Mouse (Mus musculus) CH12.LX (cell line): ENCODE data around the gene Cd164l2. TPM values are rescaled to one million over a fixed set of nuclear protein-coding genes. Genes with fewer than 3 reads are reported as not detected.

Experiments used
- DNase-seq: peaks from one replicate; pipeline ENCODE4 v3.0.0-alpha.2; 2013; ENCODE audit errors: extremely low read depth
- H3K27ac ChIP-seq: 2 replicates; pipeline ENCODE4 v1.5.1; 2012; ENCODE audit warnings: low read depth, mild to moderate bottlenecking, control low read depth, moderate library complexity; ENCODE audit not compliant: insufficient read depth
- H3K27me3 ChIP-seq: replicated peaks from 2 replicates; pipeline ENCODE3; 2012; ENCODE audit warnings: inconsistent platforms
- H3K36me3 ChIP-seq, 2 experiments: replicated peaks in 1 of 2; 2 replicates each; pipeline versions ENCODE3 to v1.6.1; 2012; ENCODE audit warnings: inconsistent platforms in 1 of 2, low read length in 1 of 2, mild to moderate bottlenecking in 1 of 2, mixed read lengths in 1 of 2, moderate library complexity in 1 of 2; ENCODE audit not compliant: control insufficient read depth in 1 of 2, insufficient read depth in 1 of 2
- H3K4me1 ChIP-seq, 2 experiments: 2 replicates each; pipeline ENCODE4 v1.6.1; 2012; ENCODE audit warnings: inconsistent platforms in 1 of 2, moderate library complexity in 1 of 2; ENCODE audit not compliant: insufficient read depth in 2 of 2, control insufficient read depth in 1 of 2
- H3K4me2 ChIP-seq: 2 replicates; pipeline ENCODE4 v1.6.1; 2012; ENCODE audit warnings: low read depth, mild to moderate bottlenecking, control low read depth; ENCODE audit not compliant: poor library complexity, insufficient read depth, severe bottlenecking
- H3K4me3 ChIP-seq, 3 experiments: fragments of 150-350 bp in 1 of 3; sonication (generic) in 1 of 3; replicated peaks in 1 of 3; 2 replicates each; pipeline versions ENCODE3 to v1.5.1; 2011 to 2012; ENCODE audit warnings: low read depth in 2 of 3, low read length in 2 of 3, mild to moderate bottlenecking in 2 of 3, moderate library complexity in 2 of 3, control low read depth in 1 of 3, improper control_type of control experiment in 1 of 3, inconsistent platforms in 1 of 3, mixed read lengths in 1 of 3; ENCODE audit not compliant: poor library complexity in 1 of 3
- H3K79me2 ChIP-seq: replicated peaks from 2 replicates; pipeline ENCODE4 v1.6.1; 2012; ENCODE audit warnings: mild to moderate bottlenecking, moderate library complexity; ENCODE audit not compliant: control insufficient read depth, poor library complexity, insufficient read depth, severe bottlenecking; ENCODE audit errors: extremely low read depth
- H3K9ac ChIP-seq: 2 replicates; pipeline ENCODE4 v1.6.1; 2012; ENCODE audit warnings: low read depth, mild to moderate bottlenecking, control low read depth, moderate library complexity; ENCODE audit not compliant: insufficient read depth
- H3K9me3 ChIP-seq: replicated peaks from 2 replicates; pipeline ENCODE3; 2012; ENCODE audit warnings: low read length, inconsistent platforms, mixed read lengths
- BHLHE40 ChIP-seq: IDR thresholded peaks from 2 replicates; pipeline ENCODE4 v1.6.1; 2011; ENCODE audit warnings: mild to moderate bottlenecking, low read depth, low read length, improper control_type of control experiment
- CHD1 ChIP-seq: IDR thresholded peaks from 2 replicates; pipeline ENCODE4 v1.6.1; 2012; ENCODE audit warnings: low read depth, low read length, improper control_type of control experiment, inconsistent platforms
- CHD2 ChIP-seq: IDR thresholded peaks from 2 replicates; pipeline ENCODE4 v1.6.1; 2011; ENCODE audit warnings: low read length, improper control_type of control experiment
- CTCF ChIP-seq, 2 experiments: IDR thresholded peaks in 1 of 2; conservative IDR thresholded peaks in 1 of 2; 2 replicates each; pipeline ENCODE4 v1.5.1; 2011 to 2012; ENCODE audit warnings: low read depth in 2 of 2, low read length in 2 of 2, improper control_type of control experiment in 1 of 2, inconsistent platforms in 1 of 2, mild to moderate bottlenecking in 1 of 2, moderate library complexity in 1 of 2
- E2F4 ChIP-seq: IDR thresholded peaks from 2 replicates; pipeline ENCODE4 v1.6.1; 2011; ENCODE audit warnings: low read depth, low read length, improper control_type of control experiment; ENCODE audit not compliant: insufficient replicate concordance
- ETS1 ChIP-seq: conservative IDR thresholded peaks from 2 replicates; pipeline ENCODE4 v1.6.1; 2012; ENCODE audit warnings: low read depth, mild to moderate bottlenecking, inconsistent platforms, low read length, improper control_type of control experiment, moderate library complexity
- IRF4 ChIP-seq: IDR thresholded peaks from 2 replicates; pipeline ENCODE4 v1.6.1; 2014; ENCODE audit warnings: low read depth, mild to moderate bottlenecking, inconsistent platforms, low read length, improper control_type of control experiment
- JUN ChIP-seq: IDR thresholded peaks from 2 replicates; pipeline ENCODE4 v1.6.1; 2011; ENCODE audit warnings: low read depth, mild to moderate bottlenecking, low read length, improper control_type of control experiment, moderate library complexity; ENCODE audit not compliant: insufficient read depth
- KAT2A ChIP-seq: IDR thresholded peaks from 2 replicates; pipeline ENCODE4 v1.6.1; 2012; ENCODE audit warnings: low read length, improper control_type of control experiment, inconsistent platforms; ENCODE audit not compliant: insufficient replicate concordance
- MAFK ChIP-seq: IDR thresholded peaks from 2 replicates; pipeline ENCODE4 v1.6.1; 2011; ENCODE audit warnings: low read length, improper control_type of control experiment; ENCODE audit not compliant: insufficient replicate concordance
- MAX ChIP-seq: IDR thresholded peaks from 2 replicates; pipeline ENCODE4 v1.6.1; 2011; ENCODE audit warnings: low read length, improper control_type of control experiment
- MEF2A ChIP-seq: IDR thresholded peaks from 2 replicates; pipeline ENCODE4 v1.6.1; 2014; ENCODE audit warnings: low read depth, mild to moderate bottlenecking, inconsistent platforms, low read length, improper control_type of control experiment, borderline replicate concordance
- MXI1 ChIP-seq: IDR thresholded peaks from 2 replicates; pipeline ENCODE4 v1.6.1; 2011; ENCODE audit warnings: mild to moderate bottlenecking, low read depth, low read length, improper control_type of control experiment
- MYC ChIP-seq: IDR thresholded peaks from 2 replicates; pipeline ENCODE4 v1.6.1; 2011; ENCODE audit warnings: low read depth, mild to moderate bottlenecking, improper control_type of control experiment, low read length
- NELFE ChIP-seq: IDR thresholded peaks from 2 replicates; pipeline ENCODE4 v1.6.1; 2011; ENCODE audit warnings: low read depth, low read length, improper control_type of control experiment
- NRF1 ChIP-seq: IDR thresholded peaks from 2 replicates; pipeline ENCODE4 v1.6.1; 2014; ENCODE audit warnings: low read depth, mild to moderate bottlenecking, inconsistent platforms, low read length, improper control_type of control experiment, moderate library complexity
- PAX5 ChIP-seq: IDR thresholded peaks from 2 replicates; pipeline ENCODE4 v1.6.1; 2012; ENCODE audit warnings: low read length, inconsistent platforms, mixed read lengths
- POLR2A ChIP-seq: IDR thresholded peaks from 2 replicates; pipeline ENCODE4 v1.6.1; 2011; ENCODE audit warnings: low read depth, mild to moderate bottlenecking, improper control_type of control experiment, low read length
- POLR2AphosphoS2 ChIP-seq: IDR thresholded peaks from 2 replicates; pipeline ENCODE4 v1.6.1; 2011; ENCODE audit warnings: low read depth, low read length, improper control_type of control experiment
- RAD21 ChIP-seq: IDR thresholded peaks from 2 replicates; pipeline ENCODE4 v1.6.1; 2011; ENCODE audit warnings: low read depth, mild to moderate bottlenecking, low read length, improper control_type of control experiment, moderate library complexity
- RCOR1 ChIP-seq: conservative IDR thresholded peaks from 2 replicates; pipeline ENCODE4 v1.6.1; 2012; ENCODE audit warnings: low read depth, mild to moderate bottlenecking, inconsistent platforms, low read length, improper control_type of control experiment
- SIN3A ChIP-seq: IDR thresholded peaks from 2 replicates; pipeline ENCODE4 v1.6.1; 2012; ENCODE audit warnings: low read length, improper control_type of control experiment, inconsistent platforms
- SMC3 ChIP-seq: IDR thresholded peaks from 2 replicates; pipeline ENCODE4 v1.6.1; 2011; ENCODE audit warnings: low read depth, low read length, improper control_type of control experiment
- TBP ChIP-seq: conservative IDR thresholded peaks from 2 replicates; pipeline ENCODE4 v1.6.1; 2011; ENCODE audit warnings: low read depth, low read length, improper control_type of control experiment
- TCF12 ChIP-seq: IDR thresholded peaks from 2 replicates; pipeline ENCODE4 v1.6.1; 2014; ENCODE audit warnings: low read depth, mild to moderate bottlenecking, inconsistent platforms, low read length, improper control_type of control experiment
- UBTF ChIP-seq: IDR thresholded peaks from 2 replicates; pipeline ENCODE4 v1.6.1; 2012; ENCODE audit warnings: low read depth, mild to moderate bottlenecking, inconsistent platforms, low read length, improper control_type of control experiment, moderate library complexity
- USF1 ChIP-seq: IDR thresholded peaks from 2 replicates; pipeline ENCODE4 v1.6.1; 2014; ENCODE audit warnings: low read depth, mild to moderate bottlenecking, inconsistent platforms, low read length, improper control_type of control experiment
- ZC3H11A ChIP-seq: IDR thresholded peaks from 2 replicates; pipeline ENCODE4 v1.6.1; 2012; ENCODE audit warnings: low read depth, mild to moderate bottlenecking, inconsistent platforms, low read length, improper control_type of control experiment
- ZMIZ1 ChIP-seq: IDR thresholded peaks from 2 replicates; pipeline ENCODE4 v1.6.1; 2012; ENCODE audit warnings: low read depth, mild to moderate bottlenecking, inconsistent platforms, low read length, improper control_type of control experiment
- ZNF384 ChIP-seq: IDR thresholded peaks from 2 replicates; pipeline ENCODE4 v1.6.1; 2012; ENCODE audit warnings: low read depth, low read length, improper control_type of control experiment, inconsistent platforms
- dilution Hi-C: fragments of 300-500 bp; cut with MboI; formaldehyde crosslinking; loops from 2 replicates; pipeline ENCODE4 v1.14.3; 2020; ENCODE audit warnings: low sequenced_read_pairs; ENCODE audit not compliant: extremely low pct_unique_long_range_greater_than_20kb, extremely low pct_ligation_motif_present
- in situ Hi-C: fragments of 300-500 bp; cut with MboI; formaldehyde crosslinking; loops from 3 replicates; pipeline ENCODE4 v1.14.3; 2019; ENCODE audit warnings: low sequenced_read_pairs, low pct_ligation_motif_present, low pct_unique_long_range_greater_than_20kb, mixed read lengths
- polyA plus RNA-seq: library from polyadenylated mRNA; unstranded; fragments of >175 nt; gene quantifications from 2 replicates; pipeline ENCODE4 v1.2.1, GENCODE M21; 2012; ENCODE audit warnings: low read depth; ENCODE audit not compliant: insufficient read length
- total RNA-seq, 2 experiments: library from RNA; depleted of rRNA; stranded (reverse); fragments of 300-350 nt in 1 of 2; fragments of >200 nt in 1 of 2; gene quantifications; 2 replicates each; pipeline ENCODE4 v1.2.3; 2012 to 2014

Cd164l2 gene
- total and polyA plus RNA-seq, 3 experiments, result not detected

DNA sequence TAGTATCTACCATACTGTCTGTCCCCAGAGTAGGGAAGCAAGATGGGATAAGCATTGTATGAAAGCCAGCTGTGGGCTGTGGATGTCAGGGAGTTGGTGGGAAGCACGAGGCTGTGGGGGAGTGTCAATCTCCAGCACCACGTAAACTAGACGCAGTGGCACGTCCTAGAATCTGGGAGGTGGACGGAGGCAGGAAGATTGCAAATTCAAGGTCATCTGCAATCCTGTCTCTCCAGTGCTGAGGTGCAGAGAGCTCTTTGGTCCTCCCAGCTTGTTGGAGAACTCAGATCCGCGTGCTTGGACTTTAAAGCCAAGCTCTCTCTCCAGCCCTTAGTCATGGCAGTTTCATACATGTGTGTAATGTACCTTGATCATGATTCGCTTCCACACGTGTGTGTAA is 45.2 kb upstream of the Cd164l2 start:
- dilution Hi-C loops (no loop called here), in situ Hi-C loops (loop anchor here (5.0 kb wide), 1 partner anchor 39 kb away; no protein-coding TSS in a partner anchor)
- peaks cover 48% of the 10 kb centered on the region for H3K79me2 ChIP-seq

GRCm38 (mm10) chr4:133169237-133170055 is 42.5 kb upstream of the Cd164l2 start:
- in situ Hi-C loops, result loop anchor here (5.0 kb wide), 1 partner anchor 42 kb away; no protein-coding TSS in a partner anchor
- no peaks in the 10 kb centered on the region for H3K27me3 ChIP-seq
- H3K9me3 ChIP-seq, result no peaks in the 10 kb centered on the region
- H3K79me2 ChIP-seq, result peaks cover 47% of the 10 kb centered on the region
- peaks cover 15 to 74% of the 10 kb centered on the region in 2 experiments for H3K4me1 ChIP-seq
- H3K36me3 ChIP-seq, result peaks cover 5 to 36% of the 10 kb centered on the region in 2 experiments
- no peak overlapping the region for H3K4me3 ChIP-seq
- H3K4me2 ChIP-seq, result peak overlapping the region; percentile 95
- H3K9ac ChIP-seq, result peak overlapping the region; percentile 9; the same call in 1 of the 2 replicates
- peak overlapping the region; percentile 96 for H3K27ac ChIP-seq
- dilution Hi-C loops, result no loop called here
- DNase-seq, result peak; percentile 61
- TF ChIP-seq MAFK (no peak), JUN (no peak), NRF1 (no peak), RAD21 (no peak), MEF2A (peak; percentile 49; the same call in 1 of the 2 replicates), UBTF (no peak), E2F4 (no peak), POLR2A (peak; percentile 45; the same call in 1 of the 2 replicates), PAX5 (no peak), MYC (no peak), BHLHE40 (no peak), TBP (peak; percentile 80), MAX (no peak; the same call in 1 of the 2 replicates), CHD2 (no peak), ETS1 (0 out of 2 replicates have a peak, but pooled peaks have one; percentile 23), SIN3A (peak; percentile 63; the same call in 1 of the 2 replicates), MXI1 (peak; percentile 62), ZMIZ1 (no peak), KAT2A (no peak), TCF12 (0 out of 2 replicates have a peak, but pooled peaks have one; percentile 40), ZC3H11A (no peak), ZNF384 (no peak), CHD1 (no peak; the same call in 1 of the 2 replicates), RCOR1 (no peak), IRF4 (no peak), SMC3 (no peak), NELFE (0 out of 2 replicates have a peak, but pooled peaks have one; percentile 20), USF1 (no peak)

More for the DNA sequence above, 45.2 kb upstream of the Cd164l2 start:
- no peak for DNase-seq
- Histone ChIP-seq H3K4me3 (no peak overlapping the region), H3K36me3 (peaks cover 5 to 41% of the 10 kb centered on the region in 2 experiments), H3K27ac (no peak overlapping the region), H3K9ac (no peak overlapping the region), H3K9me3 (no peaks in the 10 kb centered on the region), H3K27me3 (no peaks in the 10 kb centered on the region), H3K4me1 (peaks cover 10 to 56% of the 10 kb centered on the region in 2 experiments), H3K4me2 (no peak overlapping the region)
- TF ChIP-seq POLR2AphosphoS2 (no peak), CTCF (conservative IDR thresholded peaks at IDR 0.05 in 1 of 2, IDR thresholded peaks at IDR 0.05 in 1 of 2; ENCODE audit: low read depth in 2 of 2, low read length in 2 of 2) (no peak), ZC3H11A (no peak), RCOR1 (no peak), ZMIZ1 (no peak), NRF1 (no peak), MEF2A (no peak)
